ENCODE assay signal across 9 mouse cellular contexts in the genomic region with DNA sequence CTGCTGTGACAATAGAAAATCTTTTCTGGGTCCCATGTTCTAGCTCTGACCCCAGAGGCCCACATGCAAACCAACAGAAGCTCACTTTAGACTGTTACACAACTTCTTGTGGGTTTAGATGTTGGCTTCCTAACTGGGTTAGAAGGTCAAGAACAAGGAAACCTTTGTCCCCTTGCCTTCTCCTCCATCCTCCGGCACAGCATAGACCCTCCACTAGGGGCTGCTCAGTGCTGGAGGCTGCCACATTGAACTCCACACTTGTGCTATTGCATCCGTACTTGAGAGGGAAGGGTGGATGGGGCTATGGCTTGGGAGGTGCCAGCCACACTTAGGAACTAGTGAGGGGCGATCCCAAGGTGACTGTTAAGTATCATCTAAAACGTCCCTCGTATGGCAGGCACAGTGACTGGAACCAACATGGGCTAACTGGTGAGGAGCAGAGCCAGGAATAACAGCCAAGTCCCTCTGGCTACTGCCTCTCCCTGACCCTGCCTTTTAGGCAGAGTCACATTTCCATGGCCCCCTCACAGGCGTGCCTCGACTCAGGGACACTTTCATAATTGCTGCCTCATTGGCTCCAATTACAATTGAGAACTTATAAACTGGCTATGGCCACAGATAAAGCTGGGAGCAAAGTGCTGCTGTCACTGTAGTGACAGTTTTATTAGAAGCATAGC.
A peak's percentile ranks its signal among the peaks of the same experiment; 100 is the strongest.
DNase-seq lines count a peak whose midpoint lies in the region; ATAC-seq and TF ChIP-seq lines count a peak whose summit lies in the region.
"Had no signal": no experiment of that assay in that cellular context is flagged by ENCODE, and none has a peak within 500 bp of the region (broad histone marks: within the 10 kb centered on the region; RNA-seq: fewer than 3 reads in every experiment).

No protein-coding gene starts in this region.

- no peak overlapping the region for H3K4me2 ChIP-seq in forebrain, embryonic 13.5 days
- H3K4me2 ChIP-seq in intestine, embryonic 16.5 days (ENCODE audit: low read depth, low read length) = no peak overlapping the region; the same call in 1 of the 2 replicates

- peaks cover 36% of the 10 kb centered on the region for H3K4me1 ChIP-seq in forebrain, embryonic 10.5 days
- peaks cover 20% of the 10 kb centered on the region for H3K4me1 ChIP-seq in forebrain, embryonic 13.5 days
- H3K4me1 ChIP-seq in intestine, embryonic 16.5 days (ENCODE audit: control insufficient read depth, insufficient read depth, low read length) = peaks cover 50% of the 10 kb centered on the region

- 69% methylated on average over 7 of the region's 7 CpGs for WGBS in forebrain, embryonic 10.5 days
- WGBS in forebrain, embryonic 13.5 days = 73% methylated on average over 7 of the region's 7 CpGs
- WGBS in intestine, embryonic 16.5 days = 53% methylated on average over 7 of the region's 7 CpGs

- H3K9ac ChIP-seq in forebrain, embryonic 13.5 days = no peak overlapping the region
- no peak overlapping the region for H3K9ac ChIP-seq in intestine, embryonic 16.5 days (ENCODE audit: low read depth, low read length)

- peak overlapping the region; percentile 41 for H3K27ac ChIP-seq in forebrain, embryonic 10.5 days
- no peak overlapping the region for H3K27ac ChIP-seq in forebrain, embryonic 13.5 days
- no peak overlapping the region; the same call in 1 of the 2 replicates for H3K27ac ChIP-seq in left cerebral cortex, adult 2 months
- H3K27ac ChIP-seq in intestine, embryonic 16.5 days (ENCODE audit: low read length) = peak overlapping the region; percentile 36

- H3K27me3 ChIP-seq in forebrain, embryonic 10.5 days (ENCODE audit: poor library complexity, severe bottlenecking) = no peaks in the 10 kb centered on the region
- H3K27me3 ChIP-seq in forebrain, embryonic 13.5 days = no peaks in the 10 kb centered on the region
- H3K27me3 ChIP-seq in intestine, embryonic 16.5 days (replicated peaks; ENCODE audit: control insufficient read depth, insufficient read depth, low read length) = no peaks in the 10 kb centered on the region

- 0 out of 2 replicates have a peak, but pooled peaks cover 6% of the 10 kb centered on the region for H3K36me3 ChIP-seq in forebrain, embryonic 10.5 days (replicated peaks)
- 0 out of 2 replicates have a peak, but pooled peaks cover 6% of the 10 kb centered on the region for H3K36me3 ChIP-seq in forebrain, embryonic 13.5 days (ENCODE audit: poor library complexity, severe bottlenecking)
- no peaks in the 10 kb centered on the region for H3K36me3 ChIP-seq in intestine, embryonic 16.5 days (ENCODE audit: control insufficient read depth, insufficient read depth, low read length)

- no peak overlapping the region for H3K4me3 ChIP-seq in forebrain, embryonic 10.5 days
- no peak overlapping the region for H3K4me3 ChIP-seq in forebrain, embryonic 13.5 days
- no peak overlapping the region for H3K4me3 ChIP-seq in left cerebral cortex, adult 2 months
- no peak overlapping the region for H3K4me3 ChIP-seq in intestine, embryonic 16.5 days (ENCODE audit: low read length)

- H3K9me3 ChIP-seq in forebrain, embryonic 10.5 days = no peaks in the 10 kb centered on the region
- H3K9me3 ChIP-seq in forebrain, embryonic 13.5 days (replicated peaks) = no peaks in the 10 kb centered on the region
- no peaks in the 10 kb centered on the region for H3K9me3 ChIP-seq in intestine, embryonic 16.5 days (ENCODE audit: control insufficient read depth, low read length)

- no peak for ATAC-seq in forebrain, embryonic 13.5 days
- ATAC-seq in intestine, embryonic 16.5 days = peak; percentile 12

- intact Hi-C loops in left cerebral cortex, adult 2 months (cut with DNase I) = no loop called here
- intact Hi-C loops in left cerebral cortex, postnatal 14 days (cut with DNase I) = no loop called here

- TF ChIP-seq CTCF in left cerebral cortex, adult 2 months (IDR thresholded peaks at IDR 0.05) = peak; percentile 31

- DNase-seq in forebrain, embryonic 10.5 days (ENCODE audit: extremely low spot score, low spot score) = no peak
- DNase-seq in left cerebral cortex, adult 2 months (ENCODE audit: extremely low spot score in 1 of 2, low spot score in 2 of 2) = no peak
- DNase-seq in left cerebral cortex, postnatal 14 days (ENCODE audit: low spot score in 2 of 2) = no peak
- peak; percentile 35 for DNase-seq in R1 (ENCODE audit: low read depth, low spot score)
- no peak for DNase-seq in cerebellum, postnatal 4 days (ENCODE audit: low spot score in 2 of 2)
- DNase-seq in spleen, postnatal 14 days (ENCODE audit: low spot score in 2 of 2) = no peak
- DNase-seq: heart, postnatal 4 days had no signal

Comparison
In these comparisons a context has a peak if more than half of its experiments do, and no peak if none do; other contexts are left out.
1. H3K27ac ChIP-seq: peak in forebrain, embryonic 10.5 days (single experiment) and intestine, embryonic 16.5 days (single experiment); none in forebrain, embryonic 13.5 days (single experiment) and left cerebral cortex, adult 2 months (single experiment).